Mouse (Mus musculus): ENCODE measurements around the gene Alkbh7.

DNA sequence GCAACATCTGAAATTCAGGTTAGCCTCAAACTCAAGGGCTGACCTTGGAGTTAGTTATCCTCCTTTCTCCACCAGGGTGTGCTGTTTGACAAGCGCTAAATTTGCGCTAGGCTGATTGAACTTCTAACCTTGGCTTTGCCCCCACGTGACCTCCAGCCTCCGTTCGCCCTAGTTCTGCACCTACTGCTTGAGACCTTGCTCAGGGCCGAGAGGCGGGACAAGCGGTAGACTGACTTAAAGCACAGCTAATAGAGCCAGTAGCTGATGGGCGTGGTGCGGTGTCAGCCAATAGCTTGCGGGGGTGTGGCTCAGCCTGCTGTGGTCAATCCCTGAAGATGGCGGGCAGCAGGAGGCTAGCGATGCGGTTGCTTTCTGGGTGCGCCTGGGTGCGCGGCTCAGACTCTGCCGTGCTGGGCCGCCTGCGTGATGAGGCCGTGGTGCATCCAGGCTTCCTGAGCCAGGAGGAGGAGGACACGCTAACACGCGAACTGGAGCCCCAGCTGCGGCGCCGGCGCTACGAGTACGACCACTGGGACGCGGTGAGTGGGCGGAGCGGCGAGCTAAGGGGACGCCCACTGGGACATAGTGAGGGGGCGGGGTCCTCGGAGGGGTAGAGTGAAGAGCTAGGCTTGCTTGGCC, at the start of gene Alkbh7:
- TF ChIP-seq POLR2A (IDR thresholded peaks at IDR 0.05; ENCODE audit: low read depth, low read length): peak; percentile 64; the same call in 1 of the 2 replicates
- TF ChIP-seq CTCF (conservative IDR thresholded peaks at IDR 0.05 in 1 of 2, IDR thresholded peaks at IDR 0.05 in 1 of 2; ENCODE audit: low read depth in 2 of 2, low read length in 2 of 2): peak; percentile 59 to 94
- peak; percentile 98 for TF ChIP-seq USF1 (IDR thresholded peaks at IDR 0.05; ENCODE audit: low read depth, low read length)
- peak; percentile 83 for TF ChIP-seq SIN3A (IDR thresholded peaks at IDR 0.05; ENCODE audit: low read length)
- TF ChIP-seq IRF4 (IDR thresholded peaks at IDR 0.05; ENCODE audit: low read depth, low read length): 0 out of 2 replicates have a peak, but pooled peaks have one; percentile 5
- TF ChIP-seq ZC3H11A (IDR thresholded peaks at IDR 0.05; ENCODE audit: low read depth, low read length): peak; percentile 41; the same call in 1 of the 2 replicates
- TF ChIP-seq MAX (IDR thresholded peaks at IDR 0.05; ENCODE audit: low read length): peak; percentile 99
- TF ChIP-seq NRF1 (IDR thresholded peaks at IDR 0.05; ENCODE audit: low read depth, low read length): peak; percentile 48
- no peak for TF ChIP-seq MEF2A (IDR thresholded peaks at IDR 0.05; ENCODE audit: borderline replicate concordance, low read depth, low read length)
- TF ChIP-seq GABPA (IDR thresholded peaks at IDR 0.05; ENCODE audit: insufficient replicate concordance, low read depth, low read length): no peak
- no peak for TF ChIP-seq EP300 (IDR thresholded peaks at IDR 0.05; ENCODE audit: low read length)
- TF ChIP-seq E2F4 (IDR thresholded peaks at IDR 0.05; ENCODE audit: insufficient replicate concordance, low read depth, low read length): no peak
- no peak for TF ChIP-seq ZNF384 (IDR thresholded peaks at IDR 0.05; ENCODE audit: low read depth, low read length)
- TF ChIP-seq ETS1 (conservative IDR thresholded peaks at IDR 0.05; ENCODE audit: low read depth, low read length): no peak
